23 mouse cellular contexts compared by ENCODE assay signal in the genomic region with DNA sequence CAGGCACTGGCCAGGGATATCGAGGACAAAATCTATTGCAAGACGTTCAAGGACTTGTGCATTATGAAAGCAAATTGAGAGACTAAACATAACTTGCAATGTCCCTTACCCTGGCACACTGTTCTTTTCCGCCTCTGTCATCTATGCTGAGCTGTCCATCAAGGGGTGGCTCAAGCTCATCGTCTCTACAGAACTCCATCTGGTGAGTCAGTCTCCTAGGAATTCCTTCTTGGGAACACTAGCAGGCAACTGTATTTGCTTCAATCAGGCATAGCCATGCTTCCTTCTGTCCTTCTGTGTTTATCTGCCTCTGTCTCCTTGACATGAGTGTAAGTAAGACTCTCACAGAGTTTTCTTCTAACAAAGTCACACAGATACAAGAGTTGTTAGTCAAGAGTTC.
DNase-seq lines count a peak whose midpoint lies in the region; ATAC-seq lines count a peak whose summit lies in the region.
"Had no signal": no experiment of that assay in that cellular context is flagged by ENCODE, and none has a peak within 500 bp of the region (broad histone marks: within the 10 kb centered on the region; RNA-seq: fewer than 3 reads in every experiment).

No protein-coding gene starts in this region.

- no peaks in the 10 kb centered on the region for H3K27me3 ChIP-seq in hindbrain, embryonic 12.5 days
- H3K27me3 ChIP-seq: forebrain, embryonic 13.5 days; heart, embryonic 12.5 days; heart, embryonic 15.5 days; hindbrain, embryonic 15.5 days; kidney, embryonic 15.5 days had no signal

- no peaks in the 10 kb centered on the region for H3K36me3 ChIP-seq in hindbrain, embryonic 12.5 days
- H3K36me3 ChIP-seq: forebrain, embryonic 10.5 days; heart, embryonic 12.5 days; heart, embryonic 15.5 days; hindbrain, embryonic 15.5 days; kidney, embryonic 15.5 days had no signal

- ATAC-seq in hindbrain, embryonic 12.5 days (ENCODE audit: low FRiP score) = no peak
- ATAC-seq: forebrain, embryonic 13.5 days; forebrain, embryonic 16.5 days had no signal

- DNase-seq in adrenal gland, adult 8-10 months = peak; percentile 11
- no peak for DNase-seq in adrenal gland, postnatal 25 days
- DNase-seq in ovary, adult 18-20 months (ENCODE audit: low spot score) = peak; percentile 1
- no peak for DNase-seq in ovary, postnatal 14 days (ENCODE audit: low spot score)
- DNase-seq in adrenal gland, postnatal 10 days = peak; percentile 1
- no peak for DNase-seq in gastrocnemius, adult 18-20 months (ENCODE audit: low spot score)
- DNase-seq: cerebellum, adult 18-20 months; cerebellum, adult 9-10 months; cerebellum, postnatal 14 days; gastrocnemius, postnatal 25 days; heart, adult 18-20 months; heart, postnatal 10 days; heart, postnatal 4 days; kidney, adult 11 months; kidney, adult 8-10 months had no signal

- 87% methylated on average over 4 of the region's 4 CpGs for WGBS in hindbrain, embryonic 12.5 days

- H3K4me2 ChIP-seq in hindbrain, embryonic 12.5 days (replicated peaks) = no peak overlapping the region
- H3K4me2 ChIP-seq: forebrain, embryonic 13.5 days; heart, embryonic 12.5 days; heart, embryonic 15.5 days; hindbrain, embryonic 15.5 days; kidney, embryonic 15.5 days had no signal

- H3K9me3 ChIP-seq in hindbrain, embryonic 12.5 days (replicated peaks) = no peaks in the 10 kb centered on the region
- H3K9me3 ChIP-seq: forebrain, embryonic 10.5 days; forebrain, embryonic 13.5 days; heart, embryonic 12.5 days; heart, embryonic 15.5 days; hindbrain, embryonic 15.5 days; kidney, embryonic 15.5 days had no signal

- H3K9ac ChIP-seq in hindbrain, embryonic 12.5 days = no peak overlapping the region
- H3K9ac ChIP-seq: forebrain, embryonic 13.5 days; heart, embryonic 12.5 days; heart, embryonic 15.5 days; hindbrain, embryonic 15.5 days; kidney, embryonic 15.5 days had no signal

- H3K4me1 ChIP-seq in hindbrain, embryonic 12.5 days = no peaks in the 10 kb centered on the region
- H3K4me1 ChIP-seq: forebrain, embryonic 10.5 days; forebrain, embryonic 13.5 days; heart, embryonic 12.5 days; heart, embryonic 15.5 days; hindbrain, embryonic 15.5 days; kidney, embryonic 15.5 days had no signal

- no peak overlapping the region for H3K4me3 ChIP-seq in hindbrain, embryonic 12.5 days
- H3K4me3 ChIP-seq: forebrain, embryonic 10.5 days; forebrain, embryonic 13.5 days; heart, embryonic 12.5 days; heart, embryonic 15.5 days; hindbrain, embryonic 15.5 days; kidney, embryonic 15.5 days had no signal

- no peak overlapping the region for H3K27ac ChIP-seq in hindbrain, embryonic 12.5 days
- H3K27ac ChIP-seq: forebrain, embryonic 10.5 days; forebrain, embryonic 13.5 days; heart, embryonic 15.5 days; hindbrain, embryonic 15.5 days; kidney, embryonic 15.5 days had no signal

Comparison
In these comparisons a context has a peak if more than half of its experiments do, and no peak if none do; other contexts are left out.
1. DNase-seq: peak in adrenal gland, adult 8-10 months (single experiment), ovary, adult 18-20 months (single experiment) and adrenal gland, postnatal 10 days (single experiment); none in adrenal gland, postnatal 25 days (single experiment), ovary, postnatal 14 days (single experiment) and gastrocnemius, adult 18-20 months (single experiment).